Mouse (Mus musculus) adrenal gland, adult 18-20 months (tissue): ENCODE measurements around the gene Ttll13. TPM values are rescaled to one million over a fixed set of nuclear protein-coding genes. Genes with fewer than 3 reads are reported as not detected.

Experiments
- DNase-seq, 2 experiments: peaks; one replicate each; pipeline ENCODE4 v3.0.0; 2021 to 2022; ENCODE audit warnings: low spot score in 2 of 2
- total RNA-seq, 2 experiments: library from RNA; stranded (reverse); gene quantifications; 1 replicate in 1 of 2; 2 replicates in 1 of 2; pipeline ENCODE4 v1.2.3; 2021

The Ttll13 gene
- total RNA-seq, 2 experiments from 2014 or later, result 1.2 to 1.7 TPM

DNA sequence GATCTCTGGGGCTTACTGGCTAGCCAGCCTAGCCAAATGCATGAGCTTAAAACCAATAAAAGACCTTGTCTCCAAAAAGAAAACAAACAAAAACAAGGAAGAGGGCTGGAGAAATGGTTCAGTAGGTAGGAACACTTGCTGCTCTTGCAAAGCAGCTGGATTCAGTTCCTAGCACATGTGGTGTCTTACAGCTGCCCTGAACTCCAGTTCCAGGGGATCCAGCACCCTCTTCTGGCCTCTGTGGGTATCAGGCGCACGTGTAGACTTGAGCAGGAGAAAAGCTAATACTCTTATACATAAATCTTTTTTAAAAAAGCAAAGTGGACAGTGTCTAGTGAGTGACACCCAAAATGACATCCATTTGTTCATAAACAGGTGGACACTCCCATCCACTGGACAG is 55.3 kb downstream of the Ttll13 start:
- DNase-seq, result no peak

DNA sequence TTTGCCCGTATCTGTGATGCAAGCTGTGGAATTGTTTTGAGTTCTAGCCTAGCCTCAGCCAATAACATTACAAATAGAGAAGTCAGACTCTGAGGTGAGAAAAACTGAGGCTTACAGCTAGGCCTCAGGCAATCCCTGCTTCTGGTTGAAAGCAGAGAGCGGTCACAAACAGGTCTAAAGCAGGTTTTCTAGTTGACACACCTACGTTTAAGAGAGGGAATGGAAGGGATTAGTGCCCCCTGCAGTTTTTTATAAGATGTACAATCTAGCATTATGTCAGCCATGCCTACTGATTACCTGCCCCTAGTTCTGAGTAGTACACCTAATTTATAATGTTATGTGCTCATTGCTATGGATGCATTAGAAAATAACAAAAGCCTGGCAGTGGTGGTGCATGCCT is 61.6 kb downstream of the Ttll13 start:
- DNase-seq, result no peak

Other genes with a start within 250 kb of the Ttll13 start
- 10 to 100 TPM; 13.8 to 14.3 TPM for gene Zfp710, start 221.6 kb upstream of the Ttll13 start, total RNA-seq
- gene Idh2, start 131.0 kb upstream of the Ttll13 start, total RNA-seq, result 100 to 1,000 TPM; 116 to 190 TPM
- gene Sema4b, start 59.5 kb upstream of the Ttll13 start, total RNA-seq, result 10 to 100 TPM; 62.7 to 75.9 TPM
- gene Cib1, start 13.6 kb upstream of the Ttll13 start, total RNA-seq, result 10 to 100 TPM; 53.9 to 64.2 TPM
- 1 to 10 TPM; 3.8 to 4.1 TPM for gene Gdpgp1, start 13.5 kb upstream of the Ttll13 start, total RNA-seq
- gene Ngrn, start 14.8 kb downstream of the Ttll13 start, total RNA-seq, result 10 to 100 TPM; 40.7 to 41.4 TPM
- 10 to 100 TPM; 14.9 to 26.6 TPM for gene Vps33b, start 23.3 kb downstream of the Ttll13 start, total RNA-seq
- gene Prc1, start 48.1 kb downstream of the Ttll13 start, total RNA-seq, result 1 to 10 TPM; 3.6 to 4.6 TPM
- gene Rccd1, start 78.1 kb downstream of the Ttll13 start, total RNA-seq, result 10 to 100 TPM in 1 of 2 experiments, 1 to 10 TPM in 1; 7.3 to 11.9 TPM
- 10 to 100 TPM; 71.5 to 85.8 TPM for gene Unc45a, start 94.6 kb downstream of the Ttll13 start, total RNA-seq
- gene Hddc3, start 96.7 kb downstream of the Ttll13 start, total RNA-seq, result 10 to 100 TPM; 38.5 to 45.9 TPM
- 10 to 100 TPM; 76.6 to 88.8 TPM for gene Man2a2, start 125.0 kb downstream of the Ttll13 start, total RNA-seq
- 10 to 100 TPM in 1 of 2 experiments, 1 to 10 TPM in 1; 8.4 to 13.0 TPM for gene Fes, start 141.6 kb downstream of the Ttll13 start, total RNA-seq
- 100 to 1,000 TPM; 143 to 158 TPM for gene Furin, start 159.1 kb downstream of the Ttll13 start, total RNA-seq